Mouse (Mus musculus) intestine, embryonic 15.5 days (tissue): Measurements from ENCODE around the gene Pitx3. TPM values are rescaled to one million over a fixed set of nuclear protein-coding genes. Genes with fewer than 3 reads are reported as not detected.

Experiments used
- ATAC-seq: fragments of 200-750 bp; cut with Nextera tagmentation; 2 replicates; pipeline ENCODE4 v1.8.0; 2017; ENCODE audit warnings: moderate TSS enrichment, moderate library complexity
- H3K27ac ChIP-seq: fragments of 300-500 bp; sonication (generic); 2 replicates; pipeline ENCODE4 v1.5.1; 2015; ENCODE audit warnings: mild to moderate bottlenecking, inconsistent platforms
- H3K27me3 ChIP-seq: fragments of 300-500 bp; sonication (generic); replicated peaks from 2 replicates; pipeline ENCODE4 v1.6.1; 2015; ENCODE audit warnings: inconsistent platforms
- H3K36me3 ChIP-seq: fragments of 300-500 bp; sonication (generic); 2 replicates; pipeline ENCODE4 v1.6.1; 2015; ENCODE audit warnings: inconsistent platforms
- H3K4me1 ChIP-seq: fragments of 300-500 bp; sonication (generic); replicated peaks from 2 replicates; pipeline ENCODE4 v1.6.1; 2015; ENCODE audit warnings: inconsistent platforms
- H3K4me2 ChIP-seq: fragments of 300-500 bp; sonication (generic); replicated peaks from 2 replicates; pipeline ENCODE4 v1.6.1; 2015; ENCODE audit warnings: mild to moderate bottlenecking, inconsistent platforms
- H3K4me3 ChIP-seq: fragments of 300-500 bp; sonication (generic); replicated peaks from 2 replicates; pipeline ENCODE4 v1.5.1; 2015; ENCODE audit warnings: inconsistent platforms
- H3K9ac ChIP-seq: fragments of 300-500 bp; sonication (generic); 2 replicates; pipeline ENCODE4 v1.6.1; 2015; ENCODE audit warnings: inconsistent platforms
- H3K9me3 ChIP-seq: fragments of 300-500 bp; sonication (generic); 2 replicates; pipeline ENCODE4 v1.6.1; 2016; ENCODE audit warnings: inconsistent platforms
- WGBS: fragments of 180-500 bp; shearing (Covaris S2); methylation state at CpG from one replicate; pipeline ENCODE4 v1.1.7; 2015; 5-methylcytosine and 5-hydroxymethylcytosine counted together
- polyA plus RNA-seq: library from polyadenylated mRNA; unstranded; fragments of >200 nt; fragmentation: Nextera tagmentation; extraction: Ambion mirVana; gene quantifications from 2 replicates; pipeline ENCODE4 v1.2.1, GENCODE M21; 2015

The Pitx3 gene
- polyA plus RNA-seq, 1 experiment from 2014 or later = not detected

DNA sequence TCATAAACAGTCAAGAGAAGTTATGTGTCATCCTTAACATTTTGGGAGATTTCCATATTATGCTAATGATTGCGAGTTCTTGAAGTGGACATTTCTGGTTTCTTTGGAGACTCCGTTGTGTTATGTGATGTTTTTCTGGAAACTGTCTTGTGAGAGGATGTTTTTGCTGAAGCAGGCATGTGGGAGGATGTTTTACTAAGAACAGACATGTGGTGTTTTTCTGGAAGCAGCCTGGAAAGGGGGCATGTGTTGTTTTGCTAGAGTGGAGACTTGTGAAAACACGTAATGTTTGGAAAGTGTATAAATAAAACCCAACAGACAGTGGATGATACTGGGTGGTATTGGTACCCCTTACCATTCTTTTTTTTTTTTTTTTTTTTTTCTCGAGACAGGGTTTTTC lies 52.8 kb downstream of the Pitx3 start:
- 82% methylated on average over 3 of the region's 4 CpGs for WGBS
- no peaks in the 10 kb centered on the region for H3K4me1 ChIP-seq
- no peaks in the 10 kb centered on the region for H3K27me3 ChIP-seq
- no peaks in the 10 kb centered on the region for H3K9me3 ChIP-seq
- no peak overlapping the region for H3K4me2 ChIP-seq
- H3K36me3 ChIP-seq = no peaks in the 10 kb centered on the region
- H3K9ac ChIP-seq = no peak overlapping the region
- no peak overlapping the region for H3K4me3 ChIP-seq
- no peak overlapping the region for H3K27ac ChIP-seq
- ATAC-seq = no peak

DNA sequence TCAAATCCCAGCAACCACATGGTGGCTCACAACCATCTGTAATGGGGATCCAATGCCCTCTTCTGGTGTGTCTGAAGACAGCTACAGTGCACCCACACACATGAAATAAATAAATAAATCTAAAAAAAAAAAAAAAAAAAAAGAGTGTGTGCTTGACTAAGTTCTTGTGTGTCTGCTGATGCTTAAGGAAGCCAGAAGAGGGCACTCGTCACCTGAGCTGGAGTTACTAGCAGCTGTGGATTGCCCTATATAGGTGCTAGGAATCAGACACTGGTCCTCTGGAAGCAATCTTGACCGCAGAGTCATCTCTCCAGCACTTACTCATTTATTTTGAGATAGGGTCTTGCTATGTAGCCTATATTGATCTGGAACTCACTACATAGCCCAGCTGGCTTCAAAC lies 54.0 kb downstream of the Pitx3 start:
- Histone ChIP-seq H3K9me3 (no peaks in the 10 kb centered on the region), H3K4me2 (no peak overlapping the region), H3K4me3 (no peak overlapping the region), H3K36me3 (no peaks in the 10 kb centered on the region), H3K4me1 (no peaks in the 10 kb centered on the region), H3K27ac (no peak overlapping the region), H3K9ac (no peak overlapping the region), H3K27me3 (no peaks in the 10 kb centered on the region)
- 91% methylated on average over 2 of the region's 2 CpGs for WGBS
- no peak for ATAC-seq

DNA sequence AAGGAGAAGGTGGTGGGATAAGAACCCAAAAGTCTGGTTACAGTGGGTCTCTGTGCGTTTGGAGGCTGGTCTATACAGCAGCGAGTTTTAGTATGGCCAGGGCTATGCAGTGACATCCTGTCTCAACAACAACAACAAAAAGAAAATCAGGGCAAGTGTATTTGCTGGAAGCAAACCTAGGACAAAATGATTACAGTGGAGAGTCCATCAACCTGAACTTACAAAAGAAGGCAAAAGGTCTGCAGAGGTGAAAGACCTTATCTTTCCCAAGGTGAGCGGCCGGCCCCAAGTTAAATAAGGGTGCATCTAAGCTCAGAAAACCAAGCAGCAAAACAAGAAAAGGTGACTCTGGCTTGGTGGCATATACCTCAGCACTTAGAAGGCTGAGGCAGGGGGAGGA lies 56.5 kb downstream of the Pitx3 start:
- no peak for ATAC-seq
- Histone ChIP-seq H3K4me3 (no peak overlapping the region), H3K27me3 (no peaks in the 10 kb centered on the region), H3K9me3 (no peaks in the 10 kb centered on the region), H3K27ac (no peak overlapping the region), H3K9ac (no peak overlapping the region), H3K4me1 (no peaks in the 10 kb centered on the region), H3K36me3 (no peaks in the 10 kb centered on the region), H3K4me2 (no peak overlapping the region)
- 80% methylated on average over 4 of the region's 4 CpGs for WGBS

DNA sequence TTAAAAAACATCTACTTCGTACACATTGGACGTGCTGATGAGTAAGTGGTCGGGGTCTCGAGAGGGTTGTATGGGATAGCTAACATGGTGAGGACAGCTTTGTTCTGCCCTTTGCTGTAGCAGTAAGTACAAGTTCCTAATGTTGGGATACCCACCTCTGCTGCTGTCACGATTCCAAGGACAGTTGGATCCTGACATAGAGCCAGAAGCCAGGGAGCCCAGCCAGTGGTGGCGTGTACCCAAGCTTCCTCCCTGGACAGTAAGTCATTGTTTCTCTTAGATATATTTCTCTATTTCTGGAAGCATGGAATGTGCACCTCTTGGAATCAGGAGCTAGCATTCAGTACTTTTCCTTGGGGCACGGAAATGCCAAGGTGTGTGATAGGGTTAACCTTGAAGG lies 60.3 kb downstream of the Pitx3 start:
- no peaks in the 10 kb centered on the region for H3K4me1 ChIP-seq
- no peaks in the 10 kb centered on the region for H3K27me3 ChIP-seq
- H3K27ac ChIP-seq = no peak overlapping the region
- H3K4me2 ChIP-seq = no peak overlapping the region
- no peaks in the 10 kb centered on the region for H3K9me3 ChIP-seq
- peaks cover 24% of the 10 kb centered on the region for H3K36me3 ChIP-seq
- no peak for ATAC-seq
- H3K9ac ChIP-seq = no peak overlapping the region
- 75% methylated on average over 7 of the region's 7 CpGs for WGBS
- no peak overlapping the region for H3K4me3 ChIP-seq

DNA sequence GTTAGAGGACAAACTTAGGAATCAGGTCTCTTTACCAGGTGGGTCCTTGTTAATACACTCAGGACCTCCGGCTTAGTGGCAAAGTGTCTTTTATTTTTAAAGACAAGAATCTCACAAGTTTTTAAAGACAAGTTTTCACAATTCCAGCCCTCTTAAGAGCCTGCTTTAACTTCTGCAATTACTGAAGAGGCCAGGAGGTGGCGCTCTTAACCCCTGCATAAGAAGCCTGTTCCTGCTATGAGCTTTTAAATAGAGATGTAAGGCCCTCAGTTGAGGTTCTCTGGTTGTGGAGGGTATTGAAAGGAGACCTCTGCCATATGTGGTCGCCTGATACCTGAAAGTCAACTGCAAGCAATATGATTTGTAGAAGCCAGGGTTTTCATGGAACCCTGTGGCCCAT lies 61.8 kb downstream of the Pitx3 start:
- Histone ChIP-seq H3K4me3 (no peak overlapping the region), H3K36me3 (peaks cover 40% of the 10 kb centered on the region), H3K4me2 (no peak overlapping the region), H3K9me3 (no peaks in the 10 kb centered on the region), H3K27me3 (no peaks in the 10 kb centered on the region), H3K4me1 (no peaks in the 10 kb centered on the region), H3K9ac (no peak overlapping the region), H3K27ac (no peak overlapping the region)
- ATAC-seq = no peak
- 57% methylated on average over 3 of the region's 3 CpGs for WGBS

Other genes with a start within 250 kb of the Pitx3 start
- 15.5 and 16.5 TPM in 2 replicates for gene Armh3, start 149.8 kb downstream of the Pitx3 start, polyA plus RNA-seq
- gene Hps6, start 144.8 kb downstream of the Pitx3 start, polyA plus RNA-seq = 8.8 and 9.5 TPM in 2 replicates
- 31.0 and 36.5 TPM in 2 replicates for gene Pprc1, start 103.4 kb downstream of the Pitx3 start, polyA plus RNA-seq
- gene Ldb1, start 103.1 kb downstream of the Pitx3 start, polyA plus RNA-seq = 53.2 and 57.8 TPM in 2 replicates
- 99.0 and 107 TPM in 2 replicates for gene Nolc1, start 72.5 kb downstream of the Pitx3 start, polyA plus RNA-seq
- gene Elovl3, start 16.4 kb downstream of the Pitx3 start, polyA plus RNA-seq = not detected in 2 replicates
- gene Gbf1, start 4.2 kb upstream of the Pitx3 start, polyA plus RNA-seq = 49.6 and 50.0 TPM in 2 replicates
- 10.0 and 10.3 TPM in 2 replicates for gene Nfkb2, start 156.0 kb upstream of the Pitx3 start, polyA plus RNA-seq
- 34.8 and 36.2 TPM in 2 replicates for gene Psd, start 178.8 kb upstream of the Pitx3 start, polyA plus RNA-seq
- 15.6 and 16.7 TPM in 2 replicates for gene Fbxl15, start 179.9 kb upstream of the Pitx3 start, polyA plus RNA-seq
- 126 and 138 TPM in 2 replicates for gene Cuedc2, start 190.4 kb upstream of the Pitx3 start, polyA plus RNA-seq
- 13.5 and 14.2 TPM in 2 replicates for gene Mfsd13a, start 192.8 kb upstream of the Pitx3 start, polyA plus RNA-seq
- 1.1 and 1.7 TPM in 2 replicates for gene 2310034G01Rik, start 202.0 kb upstream of the Pitx3 start, polyA plus RNA-seq
- 114 and 118 TPM in 2 replicates for gene Actr1a, start 247.4 kb upstream of the Pitx3 start, polyA plus RNA-seq
- gene Sufu, start 248.6 kb upstream of the Pitx3 start, polyA plus RNA-seq = 20.7 and 21.4 TPM in 2 replicates